Mouse (Mus musculus) C2C12 (cell line): Measurements from ENCODE around the gene Kpna3.

ENCODE experiments used
- CTCF ChIP-seq: IDR thresholded peaks from one replicate; pipeline ENCODE4 v1.5.1; 2011; ENCODE audit not compliant: control insufficient read depth, insufficient read depth, insufficient read length
- USF1 ChIP-seq: IDR thresholded peaks from one replicate; pipeline ENCODE4 v1.6.1; 2011; ENCODE audit warnings: low read depth, mild to moderate bottlenecking, control low read depth, moderate library complexity

GRCm38 (mm10) chr14:61327618-61328450, 111.8 kb downstream of the Kpna3 start:
- no peak for TF ChIP-seq CTCF
- no peak for TF ChIP-seq USF1
